Mouse (Mus musculus): ENCODE data around the gene Serpina3g.

The Serpina3g gene

DNA sequence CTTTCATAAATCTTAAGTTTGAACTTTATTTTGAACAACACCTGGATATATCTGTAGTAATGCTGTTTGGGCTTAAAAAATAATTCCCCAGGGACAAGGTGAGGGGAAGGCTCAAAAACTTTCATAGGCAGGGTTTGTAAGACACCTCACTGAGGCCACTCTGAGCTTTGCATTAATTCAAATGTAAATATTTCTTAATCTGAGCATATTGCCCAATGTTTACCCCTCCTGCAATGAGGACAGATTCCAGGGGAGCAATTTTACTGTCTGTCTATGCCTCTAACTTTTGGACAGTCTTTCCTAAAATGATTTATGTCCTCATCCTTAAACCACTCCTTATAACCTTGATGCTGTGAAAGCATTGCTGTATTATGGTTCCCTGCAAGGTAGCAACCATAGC is 52.3 kb downstream of the Serpina3g start:
- no peak for DNase-seq

- no peak for DNase-seq
These were observed 53.8 kb downstream of the Serpina3g start for GRCm38 (mm10) chr12:104289872-104290271.

Measured in kidney, adult 8-10 months (tissue).